Mouse (Mus musculus): ENCODE measurements around the gene Gm20388.

The Gm20388 gene

GRCm38 (mm10) chr8:122426145-122426544, 2515.5 kb downstream of the Gm20388 start:
- DNase-seq (ENCODE audit: inconsistent ontology term), result no peak

GRCm38 (mm10) chr8:122427607-122428006, 2517.0 kb downstream of the Gm20388 start:
- no peak for DNase-seq (ENCODE audit: inconsistent ontology term)

- DNase-seq (ENCODE audit: inconsistent ontology term), result no peak
Measured at GRCm38 (mm10) chr8:122428163-122428562, 2517.5 kb downstream of the Gm20388 start.

- DNase-seq (ENCODE audit: inconsistent ontology term), result no peak
Measured at GRCm38 (mm10) chr8:122430058-122430636, 2519.5 kb downstream of the Gm20388 start.

DNA sequence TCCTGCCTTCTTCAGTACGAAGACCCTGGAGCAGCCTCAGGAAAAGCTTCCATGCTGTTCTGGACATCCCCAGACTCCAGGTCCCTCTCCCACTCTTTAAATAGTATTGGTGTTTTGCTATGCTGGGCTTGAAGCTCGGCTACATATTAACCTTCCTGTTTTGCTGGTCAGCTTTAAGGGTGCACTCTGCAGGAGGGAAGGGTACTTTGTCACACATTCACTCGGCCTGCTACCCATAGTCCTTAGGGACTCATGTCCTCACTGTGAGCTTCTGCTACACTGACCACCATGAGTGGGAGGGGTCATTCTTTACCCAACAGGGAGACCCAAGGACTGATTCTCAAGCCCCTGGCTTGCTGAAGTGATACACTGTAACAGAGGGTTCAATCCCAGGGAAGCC, 2520.0 kb downstream of the Gm20388 start:
- DNase-seq (ENCODE audit: inconsistent ontology term), result no peak

GRCm38 (mm10) chr8:122431694-122432442, 2521.2 kb downstream of the Gm20388 start:
- peak; percentile 33 for DNase-seq (ENCODE audit: inconsistent ontology term)

GRCm38 (mm10) chr8:122432443-122433268, 2522.0 kb downstream of the Gm20388 start, which contains the start of gene Cyba:
Gene Cyba, minus strand, starts transcription at chr8:122432930.
- DNase-seq (ENCODE audit: inconsistent ontology term), result peak; percentile 69

DNA sequence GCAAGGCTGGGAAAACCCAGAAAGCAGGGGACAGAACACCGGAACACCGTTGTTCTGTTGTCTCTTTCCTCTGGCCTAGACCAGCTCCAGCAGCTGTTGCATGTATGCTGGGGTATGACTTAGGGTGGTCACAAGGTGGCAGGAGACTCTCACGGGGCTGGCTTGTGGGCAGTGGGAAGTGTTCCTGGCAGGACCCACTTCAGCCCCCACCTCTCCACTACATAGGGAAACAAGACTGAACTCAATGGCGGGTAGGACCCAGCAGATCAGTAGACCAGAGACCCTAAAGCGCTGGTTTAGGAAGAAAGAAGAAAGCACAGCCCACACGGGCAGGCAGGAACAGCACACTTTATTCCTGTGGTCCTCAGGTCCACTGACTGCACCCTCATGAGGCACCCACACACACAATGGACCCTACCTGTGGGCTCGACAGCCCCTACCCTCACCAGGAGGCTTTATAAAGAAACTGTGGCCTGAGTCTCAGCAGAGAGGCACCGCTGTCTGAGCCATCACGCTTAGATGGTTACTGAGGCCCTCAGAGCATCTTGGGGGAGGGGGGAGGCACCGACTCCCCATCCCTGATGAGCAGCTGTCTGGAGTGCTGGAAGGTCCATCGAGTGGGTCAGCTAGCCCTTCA, 2522.7 kb downstream of the Gm20388 start:
- DNase-seq (ENCODE audit: inconsistent ontology term), result no peak

DNA sequence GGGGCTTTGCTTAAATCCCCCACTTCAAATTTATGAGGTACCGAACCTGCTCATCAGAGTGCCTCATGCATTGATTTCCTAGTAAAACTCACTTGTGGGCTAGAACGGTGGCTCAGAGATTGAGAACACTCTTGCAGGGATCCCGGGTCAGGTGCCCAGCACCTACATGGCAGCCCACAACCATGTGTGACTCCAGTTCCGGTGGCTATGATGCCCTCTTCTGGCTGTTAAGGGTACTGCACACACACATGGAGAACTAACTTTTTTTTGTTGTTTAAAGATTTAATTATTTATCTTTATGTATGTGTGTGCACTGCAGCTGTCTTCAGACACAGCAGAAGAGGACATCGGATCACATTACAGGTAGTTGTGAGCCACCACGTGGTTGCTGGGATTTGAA, 2524.7 kb downstream of the Gm20388 start:
- no peak for DNase-seq (ENCODE audit: inconsistent ontology term)

DNA sequence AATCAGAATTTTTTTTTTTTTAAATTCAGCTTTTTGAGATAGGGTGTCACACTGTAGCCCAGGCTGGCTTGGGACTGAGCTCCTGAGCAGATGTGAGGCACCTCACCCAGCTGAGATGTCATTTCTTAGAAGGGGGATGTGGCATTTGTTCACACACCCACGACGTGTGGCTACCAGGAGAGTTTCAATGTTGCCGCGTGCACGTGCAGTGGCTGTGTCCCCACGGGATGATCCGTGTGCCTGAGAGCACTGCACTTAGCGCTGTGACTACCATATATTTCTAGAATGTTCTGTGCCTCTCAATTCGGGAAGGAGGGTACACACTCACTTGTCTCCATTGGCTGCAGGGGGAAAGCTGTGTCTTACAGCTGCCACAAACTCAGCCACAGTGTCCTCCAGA, 2525.5 kb downstream of the Gm20388 start:
- no peak for DNase-seq (ENCODE audit: inconsistent ontology term)

- DNase-seq (ENCODE audit: inconsistent ontology term), result no peak
Measured at GRCm38 (mm10) chr8:122436586-122437125, 2526.0 kb downstream of the Gm20388 start.

- DNase-seq (ENCODE audit: inconsistent ontology term), result no peak
Measured at GRCm38 (mm10) chr8:122437708-122438331, 2527.2 kb downstream of the Gm20388 start.

GRCm38 (mm10) chr8:122439336-122439735, 2528.7 kb downstream of the Gm20388 start:
- DNase-seq (ENCODE audit: inconsistent ontology term), result no peak

GRCm38 (mm10) chr8:122441326-122441725, 2530.7 kb downstream of the Gm20388 start:
- DNase-seq (ENCODE audit: inconsistent ontology term), result no peak

DNA sequence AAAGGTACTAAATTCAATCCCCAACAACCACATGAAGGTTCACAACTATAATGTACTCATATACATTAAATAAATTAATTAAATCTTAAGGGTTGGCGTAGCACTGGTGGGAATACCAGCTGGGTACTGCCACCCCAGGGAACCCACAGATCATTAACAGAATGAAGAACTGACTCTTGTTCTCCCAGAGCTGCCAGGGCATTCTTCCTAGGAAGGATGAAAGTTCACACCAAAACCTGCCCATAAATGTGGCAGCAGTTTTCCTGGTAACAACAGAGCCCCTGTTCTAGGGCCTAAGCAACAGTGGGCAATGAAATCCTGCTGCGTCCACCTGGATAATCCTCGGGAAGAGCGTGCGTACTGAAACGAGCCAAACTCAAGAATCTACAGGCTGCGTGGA, 2531.7 kb downstream of the Gm20388 start:
- no peak for DNase-seq (ENCODE audit: inconsistent ontology term)

- DNase-seq (ENCODE audit: inconsistent ontology term), result no peak
Measured at GRCm38 (mm10) chr8:122442781-122443180, 2532.1 kb downstream of the Gm20388 start.

GRCm38 (mm10) chr8:122443262-122444006, 2532.8 kb downstream of the Gm20388 start, which contains the start of gene Mvd:
Gene Mvd, minus strand, starts transcription at chr8:122443422.
- DNase-seq (ENCODE audit: inconsistent ontology term), result peak; percentile 99

GRCm38 (mm10) chr8:122444058-122444748, 2533.6 kb downstream of the Gm20388 start:
- peak; percentile 93 for DNase-seq (ENCODE audit: inconsistent ontology term)

- DNase-seq (ENCODE audit: inconsistent ontology term), result peak; percentile 22
Measured at GRCm38 (mm10) chr8:122445203-122445602, 2534.6 kb downstream of the Gm20388 start.

All from Muller cell, postnatal 12 days (primary cell).